Mouse (Mus musculus) megakaryocyte, embryonic 14.5 days (primary cell): ENCODE measurements around the gene Gm11213. TPM values are rescaled to one million over a fixed set of nuclear protein-coding genes. Genes with fewer than 3 reads are reported as not detected.
A peak's percentile ranks its signal among the peaks of the same experiment; 100 is the strongest.

Source experiments
- H3K27me3 ChIP-seq: replicated peaks from 2 replicates; pipeline ENCODE3; 2012; ENCODE audit warnings: inconsistent platforms
- H3K36me3 ChIP-seq: replicated peaks from 2 replicates; pipeline ENCODE3; 2012; ENCODE audit warnings: low read length, inconsistent platforms, mixed read lengths
- H3K4me1 ChIP-seq: 2 replicates; pipeline ENCODE4 v1.6.1; 2012; ENCODE audit warnings: inconsistent platforms
- H3K4me3 ChIP-seq: replicated peaks from 2 replicates; pipeline ENCODE3; 2012; ENCODE audit warnings: moderate library complexity, mild to moderate bottlenecking, inconsistent platforms
- H3K9me3 ChIP-seq: 2 replicates; pipeline ENCODE4 v1.6.1; 2012; ENCODE audit warnings: inconsistent platforms
- FLI1 ChIP-seq: IDR thresholded peaks from 2 replicates; pipeline ENCODE4 v1.6.1; 2012; ENCODE audit warnings: low read length, inconsistent platforms, mixed read lengths
- GATA1 ChIP-seq: IDR thresholded peaks from 3 replicates; pipeline ENCODE4 v1.6.1; 2012; ENCODE audit warnings: mixed read lengths, low read length, inconsistent platforms, borderline replicate concordance
- polyA plus RNA-seq: library from polyadenylated mRNA; stranded (reverse); fragments of >175 nt; gene quantifications from 2 replicates; pipeline ENCODE4 v1.2.3, GENCODE M21; 2012; ENCODE audit warnings: low replicate concordance; ENCODE audit not compliant: insufficient read depth

Gene Gm11213
- polyA plus RNA-seq, 1 experiment: not detected

DNA sequence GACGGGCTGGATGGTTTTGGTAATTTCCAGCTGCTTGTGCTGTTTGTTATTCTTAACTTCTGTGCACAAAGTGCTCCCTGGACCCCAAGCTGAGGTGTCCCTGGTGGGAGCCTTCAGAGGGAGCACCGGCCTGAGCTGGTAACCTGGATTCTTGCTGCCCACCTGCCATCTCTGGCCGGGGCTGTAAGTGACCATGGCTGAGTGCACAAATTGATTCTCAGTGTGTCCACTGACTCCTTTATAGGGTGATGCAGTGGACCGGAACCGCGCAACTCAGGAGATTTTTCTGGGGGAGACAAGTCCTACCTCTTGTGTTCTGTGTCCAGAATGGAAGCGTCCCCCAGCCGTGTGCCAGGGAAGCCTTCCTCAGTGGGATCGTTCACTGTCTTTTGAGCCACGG is 19.8 kb downstream of the Gm11213 start:
- Histone ChIP-seq H3K9me3 (no peaks in the 10 kb centered on the region), H3K4me3 (no peak overlapping the region), H3K4me1 (no peaks in the 10 kb centered on the region), H3K27me3 (no peaks in the 10 kb centered on the region), H3K36me3 (peaks cover 25% of the 10 kb centered on the region)
- TF ChIP-seq FLI1 (no peak), GATA1 (no peak)

- Histone ChIP-seq H3K9me3 (peaks cover 5% of the 10 kb centered on the region), H3K4me1 (no peaks in the 10 kb centered on the region), H3K27me3 (no peaks in the 10 kb centered on the region), H3K4me3 (no peak overlapping the region), H3K36me3 (peaks cover 38% of the 10 kb centered on the region)
- TF ChIP-seq GATA1 (no peak), FLI1 (no peak)
Observed at GRCm38 (mm10) chr4:63582580-63582979, 22.5 kb downstream of the Gm11213 start.

GRCm38 (mm10) chr4:63580078-63580477 is 25.0 kb downstream of the Gm11213 start:
- no peak for TF ChIP-seq FLI1
- no peak for TF ChIP-seq GATA1
- Histone ChIP-seq H3K36me3 (peaks cover 41% of the 10 kb centered on the region), H3K4me3 (no peak overlapping the region), H3K4me1 (no peaks in the 10 kb centered on the region), H3K27me3 (no peaks in the 10 kb centered on the region), H3K9me3 (peaks cover 9% of the 10 kb centered on the region)

DNA sequence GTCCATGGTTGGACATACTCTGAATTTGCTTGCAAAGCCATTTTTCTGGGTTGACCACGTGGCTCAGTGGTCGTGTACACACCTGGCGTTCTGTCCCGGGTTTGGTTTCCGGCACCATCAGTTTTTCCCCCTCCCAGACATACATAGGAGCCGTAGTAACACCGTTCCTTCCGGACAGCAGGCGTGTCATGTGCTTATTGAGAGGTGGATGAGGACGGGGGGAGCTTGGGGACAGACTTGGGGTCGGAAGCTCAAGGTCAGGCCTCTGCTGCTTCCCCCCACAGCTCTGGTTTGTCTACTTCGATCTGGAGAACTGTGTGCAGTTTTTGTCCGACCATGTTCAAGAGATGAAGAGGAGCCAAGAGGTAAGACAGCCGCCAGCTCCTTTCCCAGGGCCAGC is 25.4 kb downstream of the Gm11213 start:
- Histone ChIP-seq H3K4me3 (no peak overlapping the region), H3K36me3 (peaks cover 41% of the 10 kb centered on the region), H3K4me1 (no peaks in the 10 kb centered on the region), H3K27me3 (no peaks in the 10 kb centered on the region), H3K9me3 (peaks cover 9% of the 10 kb centered on the region)
- TF ChIP-seq FLI1: no peak
- TF ChIP-seq GATA1: no peak

- peaks cover 4% of the 10 kb centered on the region for H3K9me3 ChIP-seq
- H3K27me3 ChIP-seq: no peaks in the 10 kb centered on the region
- TF ChIP-seq FLI1 (no peak), GATA1 (no peak)
- H3K4me3 ChIP-seq: peak overlapping the region; percentile 21
- H3K4me1 ChIP-seq: no peaks in the 10 kb centered on the region
- H3K36me3 ChIP-seq: peaks cover 60% of the 10 kb centered on the region
Observed at GRCm38 (mm10) chr4:63572621-63573020, 32.4 kb downstream of the Gm11213 start.

- Histone ChIP-seq H3K36me3 (peaks cover 72% of the 10 kb centered on the region), H3K4me1 (no peaks in the 10 kb centered on the region), H3K4me3 (no peak overlapping the region), H3K9me3 (no peaks in the 10 kb centered on the region), H3K27me3 (no peaks in the 10 kb centered on the region)
- TF ChIP-seq GATA1: no peak
- TF ChIP-seq FLI1: no peak
Observed at GRCm38 (mm10) chr4:63570208-63570781, 34.8 kb downstream of the Gm11213 start.

DNA sequence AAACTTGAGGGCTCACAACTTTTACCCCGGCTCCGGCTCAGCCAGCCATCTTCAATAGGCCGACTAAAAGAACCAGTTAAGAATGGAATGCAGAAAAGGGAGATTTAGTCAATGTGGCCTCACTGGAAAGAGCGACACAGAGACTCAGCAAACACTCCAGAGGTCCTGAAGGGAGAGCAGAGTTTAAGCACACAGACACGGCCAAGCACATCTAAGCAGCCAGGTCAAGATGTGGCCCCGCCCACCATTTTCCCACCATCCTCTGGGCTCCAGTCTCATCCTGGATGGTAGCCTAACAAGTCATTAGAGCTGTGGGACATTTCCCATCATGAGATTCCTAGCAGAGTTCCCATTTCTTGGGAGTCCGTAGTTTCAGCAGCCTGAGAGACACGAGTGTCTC is 35.7 kb downstream of the Gm11213 start:
- no peaks in the 10 kb centered on the region for H3K4me1 ChIP-seq
- TF ChIP-seq FLI1 (no peak), GATA1 (no peak)
- H3K27me3 ChIP-seq: peaks cover 2% of the 10 kb centered on the region
- H3K36me3 ChIP-seq: peaks cover 82% of the 10 kb centered on the region
- no peaks in the 10 kb centered on the region for H3K9me3 ChIP-seq
- no peak overlapping the region for H3K4me3 ChIP-seq

DNA sequence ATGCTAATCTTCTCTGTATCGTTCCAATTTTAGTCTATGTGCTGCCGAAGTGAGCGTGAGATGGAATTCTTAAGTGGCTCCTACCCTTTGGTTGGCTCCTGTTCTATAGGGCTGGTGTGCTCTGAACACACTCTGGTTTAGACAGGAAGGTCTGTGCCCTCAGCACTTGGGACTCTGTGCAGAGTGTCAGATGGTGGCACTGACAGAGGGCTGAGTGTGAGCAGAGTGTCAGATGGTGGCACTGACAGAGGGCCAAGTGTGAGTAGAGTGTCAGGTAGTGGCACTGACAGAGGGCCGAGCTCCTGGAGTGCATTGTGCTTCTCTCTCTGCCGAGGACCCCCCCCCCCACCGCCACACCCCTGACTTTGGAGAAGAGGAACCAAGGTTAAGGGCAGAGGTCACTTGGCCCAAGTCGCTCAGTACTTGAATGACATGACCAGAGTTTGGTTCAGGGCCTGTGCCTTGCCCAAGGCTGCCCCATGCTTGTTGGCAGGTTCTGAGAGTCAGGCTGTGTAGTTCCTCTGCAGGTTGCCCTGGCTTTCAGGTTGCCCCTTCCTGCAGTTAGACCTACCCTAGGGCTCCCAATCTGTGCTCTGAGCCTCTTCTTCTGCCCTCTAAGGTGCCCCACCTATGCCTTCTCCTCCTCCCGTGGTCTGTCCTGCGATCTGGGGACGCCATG is 37.2 kb downstream of the Gm11213 start:
- Histone ChIP-seq H3K9me3 (no peaks in the 10 kb centered on the region), H3K4me3 (no peak overlapping the region), H3K36me3 (peaks cover 83% of the 10 kb centered on the region), H3K27me3 (peaks cover 2% of the 10 kb centered on the region), H3K4me1 (no peaks in the 10 kb centered on the region; the same call in 1 of the 2 replicates)
- TF ChIP-seq FLI1: no peak
- TF ChIP-seq GATA1: no peak

DNA sequence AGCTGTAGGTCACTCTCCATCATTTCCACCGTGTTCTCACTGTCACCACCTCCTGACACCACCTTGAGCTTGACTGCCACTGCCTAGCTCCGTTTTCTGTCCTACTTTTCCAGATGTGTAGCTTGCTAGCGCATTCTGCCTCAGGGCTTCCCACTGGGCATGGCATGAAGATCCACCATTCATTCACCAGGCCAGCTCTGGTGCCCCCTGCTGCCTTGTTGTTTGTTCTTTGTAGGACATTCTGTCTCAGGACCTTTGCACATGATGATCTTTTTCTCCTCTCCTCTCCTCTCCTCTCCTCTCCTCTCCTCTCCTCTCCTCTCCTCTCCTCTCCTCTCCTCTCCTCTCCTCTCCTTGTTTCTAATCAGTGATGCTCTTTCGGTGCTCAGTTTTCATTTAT is 42.3 kb downstream of the Gm11213 start:
- Histone ChIP-seq H3K36me3 (peaks cover 41% of the 10 kb centered on the region), H3K4me3 (peak overlapping the region; percentile 60), H3K4me1 (peaks cover 43% of the 10 kb centered on the region), H3K9me3 (no peaks in the 10 kb centered on the region), H3K27me3 (peaks cover 32% of the 10 kb centered on the region)
- TF ChIP-seq GATA1 (no peak), FLI1 (no peak)

GRCm38 (mm10) chr4:63561861-63562675 is 43.0 kb downstream of the Gm11213 start:
- peaks cover 32% of the 10 kb centered on the region for H3K27me3 ChIP-seq
- TF ChIP-seq FLI1 (no peak), GATA1 (no peak)
- peaks cover 41% of the 10 kb centered on the region for H3K36me3 ChIP-seq
- H3K4me3 ChIP-seq: peak overlapping the region; percentile 60
- peaks cover 50% of the 10 kb centered on the region for H3K4me1 ChIP-seq
- no peaks in the 10 kb centered on the region for H3K9me3 ChIP-seq
